Comparison of ENCODE assay signal across 8 mouse cellular contexts in genomic region chr8:82774093-82774422, GRCm38 (mm10). TPM values are rescaled to one million over a fixed set of nuclear protein-coding genes. Genes with fewer than 3 reads are reported as not detected.
DNase-seq lines count a peak whose midpoint lies in the region; ATAC-seq and TF ChIP-seq lines count a peak whose summit lies in the region.

TSS of gene Zfp330 (minus strand) at chr8:82774160.

- dilution Hi-C loops in CH12.LX (cut with MboI; ENCODE audit: extremely low pct_ligation_motif_present, extremely low pct_unique_long_range_greater_than_20kb, low sequenced_read_pairs) = no loop called here

- peak; percentile 99 for ATAC-seq in forebrain, embryonic 11.5 days (replicated peaks; ENCODE audit: low FRiP score)
- peak; percentile 98 for ATAC-seq in heart, embryonic 16.5 days (replicated peaks; ENCODE audit: extremely low read depth, insufficient read depth, low FRiP score)
- peak; percentile 94 for ATAC-seq in liver, embryonic 15.5 days (ENCODE audit: insufficient read depth)
- peak; percentile 98 for ATAC-seq in neural tube, embryonic 12.5 days (ENCODE audit: low FRiP score, low read depth)

- H3K9me3 ChIP-seq in CH12.LX (replicated peaks; ENCODE audit: low read length) = no peaks in the 10 kb centered on the region
- no peaks in the 10 kb centered on the region for H3K9me3 ChIP-seq in forebrain, embryonic 11.5 days (ENCODE audit: control insufficient read depth, low read length)
- no peaks in the 10 kb centered on the region for H3K9me3 ChIP-seq in heart, embryonic 16.5 days (replicated peaks; ENCODE audit: control insufficient read depth, low read length)
- no peaks in the 10 kb centered on the region for H3K9me3 ChIP-seq in liver, embryonic 15.5 days (replicated peaks)
- no peaks in the 10 kb centered on the region for H3K9me3 ChIP-seq in neural tube, embryonic 12.5 days

- peak within 1 kb of the TSS; percentile 82 for H3K9ac ChIP-seq in CH12.LX (ENCODE audit: insufficient read depth, low read depth)
- peak within 1 kb of the TSS; percentile 83 for H3K9ac ChIP-seq in forebrain, embryonic 11.5 days (ENCODE audit: low read length)
- peak within 1 kb of the TSS; percentile 97 for H3K9ac ChIP-seq in heart, embryonic 16.5 days (ENCODE audit: low read length)
- H3K9ac ChIP-seq in liver, embryonic 15.5 days = peak within 1 kb of the TSS; percentile 86
- H3K9ac ChIP-seq in neural tube, embryonic 12.5 days = peak within 1 kb of the TSS; percentile 88

- TF ChIP-seq CTCF in CH12.LX (conservative IDR thresholded peaks at IDR 0.05 in 1 of 2, IDR thresholded peaks at IDR 0.05 in 1 of 2; ENCODE audit: low read depth in 2 of 2, low read length in 2 of 2) = no peak

- TF ChIP-seq EP300 in CH12.LX (IDR thresholded peaks at IDR 0.05; ENCODE audit: low read length) = no peak

- peaks cover 5 to 27% of the 10 kb centered on the region in 2 experiments; a peak in 3 of 4 replicates for H3K4me1 ChIP-seq in CH12.LX (ENCODE audit: control insufficient read depth in 1 of 2, insufficient read depth in 2 of 2)
- no peaks in the 10 kb centered on the region; the same call in 1 of the 2 replicates for H3K4me1 ChIP-seq in forebrain, embryonic 11.5 days (replicated peaks; ENCODE audit: control insufficient read depth, insufficient read depth, low read length)
- peaks cover 9% of the 10 kb centered on the region for H3K4me1 ChIP-seq in heart, embryonic 16.5 days (ENCODE audit: control insufficient read depth, insufficient read depth, low read length)
- H3K4me1 ChIP-seq in liver, embryonic 15.5 days (replicated peaks) = peaks cover 24% of the 10 kb centered on the region
- H3K4me1 ChIP-seq in neural tube, embryonic 12.5 days = peaks cover 20% of the 10 kb centered on the region

- no peaks in the 10 kb centered on the region for H3K27me3 ChIP-seq in CH12.LX (replicated peaks)
- H3K27me3 ChIP-seq in forebrain, embryonic 11.5 days (ENCODE audit: control insufficient read depth, insufficient read depth, low read length) = no peaks in the 10 kb centered on the region
- no peaks in the 10 kb centered on the region for H3K27me3 ChIP-seq in heart, embryonic 16.5 days (ENCODE audit: control insufficient read depth, insufficient read depth, low read length)
- no peaks in the 10 kb centered on the region for H3K27me3 ChIP-seq in liver, embryonic 15.5 days
- H3K27me3 ChIP-seq in neural tube, embryonic 12.5 days (replicated peaks) = no peaks in the 10 kb centered on the region

- WGBS in forebrain, embryonic 11.5 days = 0% methylated on average over 16 of the region's 16 CpGs
- WGBS in heart, embryonic 16.5 days = 1% methylated on average over 16 of the region's 16 CpGs
- WGBS in liver, embryonic 15.5 days (ENCODE audit: insufficient replicate concordance) = under 1% methylated on average over 16 of the region's 16 CpGs
- under 1% methylated on average over 16 of the region's 16 CpGs for WGBS in neural tube, embryonic 12.5 days

- peak; percentile 95 for DNase-seq in CH12.LX (ENCODE audit: extremely low read depth)
- DNase-seq in c-Kit-positive CD71-positive TER-119-negative erythroid progenitor cells, embryonic 14.5 days (ENCODE audit: low read depth) = peak; percentile 89
- DNase-seq in forebrain, embryonic 11.5 days (ENCODE audit: low spot score) = peak; percentile 92
- DNase-seq in kidney, postnatal 36 days = peak; percentile 95 to 96
- peak; percentile 90 for DNase-seq in telencephalon, adult 2 months (ENCODE audit: low read depth, low spot score)

- TF ChIP-seq RAD21 in CH12.LX (IDR thresholded peaks at IDR 0.05; ENCODE audit: low read depth, low read length) = no peak

- peak; percentile 94 for TF ChIP-seq POLR2A in CH12.LX (IDR thresholded peaks at IDR 0.05; ENCODE audit: low read depth, low read length)

- peak within 1 kb of the TSS; percentile 90 for H3K4me2 ChIP-seq in CH12.LX (ENCODE audit: insufficient read depth, low read depth, poor library complexity, severe bottlenecking)
- H3K4me2 ChIP-seq in forebrain, embryonic 11.5 days (ENCODE audit: low read depth, low read length, severe bottlenecking) = peak within 1 kb of the TSS; percentile 87
- peak within 1 kb of the TSS; percentile 93 for H3K4me2 ChIP-seq in heart, embryonic 16.5 days (ENCODE audit: low read depth, low read length)
- H3K4me2 ChIP-seq in liver, embryonic 15.5 days = peak within 1 kb of the TSS; percentile 73
- H3K4me2 ChIP-seq in neural tube, embryonic 12.5 days (replicated peaks) = peak within 1 kb of the TSS; percentile 78

- H3K27ac ChIP-seq in CH12.LX (ENCODE audit: insufficient read depth, low read depth) = peak within 1 kb of the TSS; percentile 36; the same call in 1 of the 2 replicates
- no peak within 1 kb of the TSS for H3K27ac ChIP-seq in forebrain, embryonic 11.5 days (ENCODE audit: low read depth, low read length)
- H3K27ac ChIP-seq in heart, embryonic 16.5 days (ENCODE audit: low read length) = peak within 1 kb of the TSS; percentile 88
- peak within 1 kb of the TSS; percentile 81 for H3K27ac ChIP-seq in liver, embryonic 15.5 days (replicated peaks)
- H3K27ac ChIP-seq in neural tube, embryonic 12.5 days = peak within 1 kb of the TSS; percentile 17; the same call in 1 of the 2 replicates

- H3K79me2 ChIP-seq in CH12.LX (replicated peaks; ENCODE audit: control insufficient read depth, extremely low read depth, insufficient read depth, poor library complexity, severe bottlenecking) = peaks cover 33% of the 10 kb centered on the region

- in situ Hi-C loops in CH12.LX (cut with MboI; ENCODE audit: low pct_ligation_motif_present, low pct_unique_long_range_greater_than_20kb, low sequenced_read_pairs) = no loop called here

- H3K4me3 ChIP-seq in CH12.LX (replicated peaks in 1 of 3; ENCODE audit: low read depth in 2 of 3, low read length in 2 of 3, poor library complexity in 1 of 3) = peak within 1 kb of the TSS; percentile 93 to 96 (median 93)
- H3K4me3 ChIP-seq in forebrain, embryonic 11.5 days (ENCODE audit: low read depth, low read length) = peak within 1 kb of the TSS; percentile 85
- H3K4me3 ChIP-seq in heart, embryonic 16.5 days (ENCODE audit: low read length) = peak within 1 kb of the TSS; percentile 100
- H3K4me3 ChIP-seq in liver, embryonic 15.5 days (replicated peaks) = peak within 1 kb of the TSS; percentile 94
- peak within 1 kb of the TSS; percentile 87 for H3K4me3 ChIP-seq in neural tube, embryonic 12.5 days

- H3K36me3 ChIP-seq in CH12.LX (replicated peaks in 1 of 2; ENCODE audit: control insufficient read depth in 1 of 2, insufficient read depth in 1 of 2, low read length in 1 of 2) = peaks cover 22 to 34% of the 10 kb centered on the region in 2 experiments
- no peaks in the 10 kb centered on the region for H3K36me3 ChIP-seq in forebrain, embryonic 11.5 days (ENCODE audit: control insufficient read depth, insufficient read depth, low read length)
- peaks cover 27% of the 10 kb centered on the region for H3K36me3 ChIP-seq in heart, embryonic 16.5 days (ENCODE audit: control insufficient read depth, insufficient read depth)
- H3K36me3 ChIP-seq in liver, embryonic 15.5 days (replicated peaks) = peaks cover 28% of the 10 kb centered on the region
- peaks cover 20% of the 10 kb centered on the region for H3K36me3 ChIP-seq in neural tube, embryonic 12.5 days

TF ChIP-seq in CH12.LX, 34 proteins besides CTCF, POLR2A, EP300 and RAD21 (continues in another document):
- TF ChIP-seq TCF12 (IDR thresholded peaks at IDR 0.05; ENCODE audit: low read depth, low read length) (peak; percentile 89), SMC3 (IDR thresholded peaks at IDR 0.05; ENCODE audit: low read depth, low read length) (no peak), MAX (IDR thresholded peaks at IDR 0.05; ENCODE audit: low read length) (peak; percentile 77), NRF1 (IDR thresholded peaks at IDR 0.05; ENCODE audit: low read depth, low read length) (peak; percentile 34; the same call in 1 of the 2 replicates), SIN3A (IDR thresholded peaks at IDR 0.05; ENCODE audit: low read length) (peak; percentile 95), MXI1 (IDR thresholded peaks at IDR 0.05; ENCODE audit: low read depth, low read length) (peak; percentile 86; the same call in 1 of the 2 replicates), KAT2A (IDR thresholded peaks at IDR 0.05; ENCODE audit: insufficient replicate concordance, low read length) (0 out of 2 replicates have a peak, but pooled peaks have one; percentile 66), CHD1 (IDR thresholded peaks at IDR 0.05; ENCODE audit: low read depth, low read length) (no peak), JUN (IDR thresholded peaks at IDR 0.05; ENCODE audit: insufficient read depth, low read depth, low read length) (no peak), BHLHE40 (IDR thresholded peaks at IDR 0.05; ENCODE audit: low read depth, low read length) (no peak), ZMIZ1 (IDR thresholded peaks at IDR 0.05; ENCODE audit: low read depth, low read length) (peak; percentile 88), ZC3H11A (IDR thresholded peaks at IDR 0.05; ENCODE audit: low read depth, low read length) (no peak), PAX5 (IDR thresholded peaks at IDR 0.05; ENCODE audit: low read length) (no peak), UBTF (IDR thresholded peaks at IDR 0.05; ENCODE audit: low read depth, low read length) (no peak), MAFK (IDR thresholded peaks at IDR 0.05; ENCODE audit: insufficient replicate concordance, low read length) (no peak), E2F4 (IDR thresholded peaks at IDR 0.05; ENCODE audit: insufficient replicate concordance, low read depth, low read length) (no peak), MAZ (IDR thresholded peaks at IDR 0.05; ENCODE audit: low read depth, low read length) (no peak), ELF1 (IDR thresholded peaks at IDR 0.05; ENCODE audit: low read depth, low read length) (peak; percentile 98), HCFC1 (IDR thresholded peaks at IDR 0.05; ENCODE audit: low read depth, low read length) (peak; percentile 85), ZNF384 (IDR thresholded peaks at IDR 0.05; ENCODE audit: low read depth, low read length) (no peak), CHD2 (IDR thresholded peaks at IDR 0.05; ENCODE audit: low read length) (0 out of 2 replicates have a peak, but pooled peaks have one; percentile 24), JUND (conservative IDR thresholded peaks at IDR 0.05; ENCODE audit: low read depth, low read length) (no peak), NELFE (IDR thresholded peaks at IDR 0.05; ENCODE audit: low read depth, low read length) (peak; percentile 95), IRF4 (IDR thresholded peaks at IDR 0.05; ENCODE audit: low read depth, low read length) (peak; percentile 35; the same call in 1 of the 2 replicates)

RNA-seq across cellular contexts. Expression of gene Zfp330, which starts in this region (rescaled TPM):
- total RNA-seq in CH12.LX (2012; rRNA removed) (74.3 and 77.5 TPM in 2 replicates), CH12.LX (2014; rRNA removed) (105 and 110 TPM in 2 replicates)
- 83.4 and 87.2 TPM in 2 replicates for polyA plus RNA-seq in CH12.LX (2012; ENCODE audit: insufficient read length, low read depth)
- polyA plus RNA-seq in forebrain, embryonic 11.5 days (2014; fragmentation: Nextera tagmentation; extraction: Ambion mirVana) = 75.8 and 76.7 TPM in 2 replicates
- polyA plus RNA-seq in heart, embryonic 16.5 days (2015; fragmentation: Nextera tagmentation; extraction: Ambion mirVana) = 43.0 and 46.3 TPM in 2 replicates
- 22.7 and 24.3 TPM in 2 replicates for polyA plus RNA-seq in liver, embryonic 15.5 days (2015; fragmentation: Nextera tagmentation; extraction: Ambion mirVana)
- 73.5 and 80.0 TPM in 2 replicates for polyA plus RNA-seq in neural tube, embryonic 12.5 days (2016; fragmentation: Nextera tagmentation; extraction: Ambion mirVana)
